Mouse (Mus musculus) limb, embryonic 11.5 days (tissue): ENCODE data around the gene Eomes. TPM values are rescaled to one million over a fixed set of nuclear protein-coding genes. Genes with fewer than 3 reads are reported as not detected.

ENCODE experiments used
- ATAC-seq: fragments of 200-750 bp; cut with Nextera tagmentation; 2 replicates; pipeline ENCODE4 v1.8.0; 2017; ENCODE audit warnings: low read depth; ENCODE audit not compliant: insufficient number of reproducible peaks, low FRiP score, low TSS enrichment
- DNase-seq: peaks from one replicate; pipeline ENCODE4 v3.0.0-alpha.2; 2015; ENCODE audit warnings: low spot score
- H3K27ac ChIP-seq: fragments of 300-500 bp; sonication (generic); replicated peaks from 2 replicates; pipeline ENCODE4 v1.5.1; 2014; ENCODE audit warnings: low read depth, mild to moderate bottlenecking, low read length
- H3K27me3 ChIP-seq: fragments of 300-500 bp; sonication (generic); 2 replicates; pipeline ENCODE4 v1.6.1; 2014; ENCODE audit warnings: mild to moderate bottlenecking, low read length, mixed read lengths; ENCODE audit not compliant: control insufficient read depth, insufficient read depth
- H3K36me3 ChIP-seq: fragments of 300-500 bp; sonication (generic); 2 replicates; pipeline ENCODE4 v1.6.1; 2014; ENCODE audit warnings: mild to moderate bottlenecking, low read length, moderate library complexity, mixed read lengths; ENCODE audit not compliant: control insufficient read depth, insufficient read depth
- H3K4me1 ChIP-seq: fragments of 300-500 bp; sonication (generic); 2 replicates; pipeline ENCODE4 v1.6.1; 2014; ENCODE audit warnings: low read length, mixed read lengths; ENCODE audit not compliant: control insufficient read depth, insufficient read depth
- H3K4me2 ChIP-seq: fragments of 300-500 bp; sonication (generic); 2 replicates; pipeline ENCODE4 v1.6.1; 2014; ENCODE audit warnings: low read depth, mild to moderate bottlenecking, moderate library complexity; ENCODE audit not compliant: severe bottlenecking
- H3K4me3 ChIP-seq: fragments of 300-500 bp; sonication (generic); 2 replicates; pipeline ENCODE4 v1.5.1; 2014; ENCODE audit warnings: low read depth, low read length
- H3K9ac ChIP-seq: fragments of 300-500 bp; sonication (generic); 2 replicates; pipeline ENCODE4 v1.6.1; 2014; ENCODE audit warnings: mild to moderate bottlenecking, low read length
- H3K9me3 ChIP-seq: fragments of 300-500 bp; sonication (generic); 2 replicates; pipeline ENCODE4 v1.6.1; 2016; ENCODE audit warnings: low read length; ENCODE audit not compliant: control insufficient read depth
- WGBS: fragments of 180-500 bp; shearing (Covaris S2); extraction: QIAGEN DNeasy Blood & Tissue Kit; methylation state at CpG from one replicate; pipeline ENCODE4 v1.1.7; 2014; 5-methylcytosine and 5-hydroxymethylcytosine counted together
- polyA plus RNA-seq: library from polyadenylated mRNA; unstranded; fragments of >200 nt; fragmentation: Nextera tagmentation; extraction: Ambion mirVana; gene quantifications from 2 replicates; pipeline ENCODE4 v1.2.1, GENCODE M21; 2014

Eomes gene
- polyA plus RNA-seq, 1 experiment from 2014 or later = 1.1 TPM

DNA sequence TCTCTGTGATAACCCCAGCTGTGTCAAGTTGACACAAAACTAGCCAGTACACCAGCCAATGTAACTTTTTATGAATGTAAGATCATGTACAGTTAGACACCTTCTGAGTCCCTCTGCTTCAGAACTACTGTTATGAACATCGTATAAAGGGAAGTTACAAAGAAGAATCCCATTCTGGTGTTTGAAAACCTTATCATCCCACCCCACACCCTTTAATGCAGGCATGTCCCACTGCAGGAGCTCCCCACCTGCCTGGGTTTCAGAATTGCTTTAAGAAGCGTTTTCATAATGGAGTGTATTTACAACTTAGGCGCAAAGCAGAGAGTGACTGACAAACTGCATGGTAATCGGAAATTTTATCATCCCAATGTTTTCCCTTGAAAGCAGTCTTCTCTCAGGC lies 13.2 kb downstream of the Eomes start:
- Histone ChIP-seq H3K27me3 (peaks cover 30% of the 10 kb centered on the region), H3K4me3 (no peak overlapping the region), H3K36me3 (no peaks in the 10 kb centered on the region), H3K9ac (no peak overlapping the region), H3K9me3 (no peaks in the 10 kb centered on the region), H3K27ac (no peak overlapping the region), H3K4me1 (peaks cover 12% of the 10 kb centered on the region; the same call in 1 of the 2 replicates), H3K4me2 (no peak overlapping the region)
- DNase-seq (no peak), ATAC-seq (no peak)
- WGBS = 93% methylated on average over 4 of the region's 4 CpGs

DNA sequence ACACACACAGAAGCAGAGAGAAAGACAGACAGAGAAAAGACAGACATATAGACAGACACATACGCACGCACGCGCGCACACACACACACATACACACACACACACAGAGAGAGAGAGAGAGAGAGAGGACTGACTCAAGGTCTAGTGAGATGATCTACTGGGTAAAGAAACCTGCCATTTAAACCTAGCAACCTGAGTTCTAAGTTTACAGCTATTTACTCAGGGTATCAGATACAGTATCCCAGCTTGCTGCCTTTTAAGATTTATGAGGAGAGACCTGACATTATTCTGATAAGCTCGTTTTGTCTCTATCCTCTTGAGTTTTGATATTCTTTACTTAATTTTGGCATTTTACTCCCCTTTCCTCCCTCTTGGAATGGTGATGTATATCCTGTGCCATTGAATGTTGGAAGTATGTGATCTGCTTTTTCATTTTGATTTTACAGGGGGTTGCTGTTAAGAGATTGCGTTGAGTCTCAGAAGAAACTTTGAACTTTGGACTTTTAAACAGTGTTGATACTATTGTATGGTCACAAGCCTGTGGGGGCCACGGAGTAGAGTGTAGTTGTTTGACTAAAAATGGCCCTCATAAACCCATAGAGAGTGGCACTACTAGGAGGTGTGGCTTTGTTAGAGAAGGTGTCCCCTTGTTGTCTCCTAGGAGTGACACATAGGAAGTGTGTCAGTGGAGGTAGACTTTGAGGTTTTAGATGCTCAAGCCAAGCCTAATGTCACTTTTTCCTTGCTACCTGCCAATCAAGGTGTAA lies 15.1 kb downstream of the Eomes start:
- Histone ChIP-seq H3K4me2 (no peak overlapping the region), H3K27ac (no peak overlapping the region), H3K9ac (no peak overlapping the region), H3K4me3 (no peak overlapping the region), H3K36me3 (no peaks in the 10 kb centered on the region), H3K9me3 (no peaks in the 10 kb centered on the region), H3K27me3 (peaks cover 11% of the 10 kb centered on the region), H3K4me1 (peaks cover 2% of the 10 kb centered on the region; the same call in 1 of the 2 replicates)
- no peak for ATAC-seq
- no peak for DNase-seq
- 93% methylated on average over 8 of the region's 8 CpGs for WGBS

DNA sequence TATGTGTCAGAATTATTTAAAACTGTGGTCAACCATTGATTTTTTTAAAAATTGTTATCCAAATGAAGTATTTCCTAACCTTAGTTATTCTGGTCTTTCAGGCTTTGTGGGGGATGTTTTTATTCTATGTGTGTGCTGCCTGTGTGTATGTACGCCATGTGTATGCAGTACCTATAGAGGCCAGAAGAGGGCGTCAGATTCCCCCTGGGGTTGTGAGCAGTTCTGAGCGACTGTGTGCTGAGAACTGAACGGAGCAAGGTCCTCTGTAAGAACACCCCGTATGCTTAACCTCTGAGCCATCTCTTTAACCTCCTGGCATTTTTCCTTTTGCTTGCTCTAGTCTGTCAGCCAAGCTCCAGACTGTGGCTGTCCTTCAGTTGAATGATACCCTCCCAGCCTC lies 16.1 kb downstream of the Eomes start:
- Histone ChIP-seq H3K4me3 (no peak overlapping the region), H3K36me3 (no peaks in the 10 kb centered on the region), H3K27me3 (peaks cover 2% of the 10 kb centered on the region; the same call in 1 of the 2 replicates), H3K4me1 (no peaks in the 10 kb centered on the region), H3K27ac (no peak overlapping the region), H3K4me2 (no peak overlapping the region), H3K9me3 (no peaks in the 10 kb centered on the region), H3K9ac (no peak overlapping the region)
- 85% methylated on average over 5 of the region's 5 CpGs for WGBS
- no peak for DNase-seq
- ATAC-seq = no peak

DNA sequence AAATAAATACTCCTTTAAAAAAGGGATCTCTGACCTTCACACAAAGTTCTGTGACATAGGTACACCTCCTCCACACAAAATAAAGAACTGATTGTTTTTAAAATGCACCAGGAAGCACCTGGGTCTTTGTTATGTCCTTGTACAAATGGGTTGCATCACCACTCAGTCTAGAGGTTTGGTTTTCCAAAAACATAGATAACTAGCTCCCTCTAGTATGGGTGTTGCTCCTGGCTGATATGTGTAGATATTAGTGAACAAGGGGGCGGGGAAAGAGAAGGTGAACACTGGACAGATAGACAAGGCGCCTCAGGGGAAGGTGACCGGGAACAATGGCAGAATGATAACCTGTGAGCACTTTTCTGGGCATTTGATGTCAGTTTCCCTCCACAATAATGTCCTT lies 17.9 kb downstream of the Eomes start:
- Histone ChIP-seq H3K27me3 (no peaks in the 10 kb centered on the region), H3K36me3 (no peaks in the 10 kb centered on the region), H3K9ac (no peak overlapping the region), H3K4me1 (no peaks in the 10 kb centered on the region), H3K9me3 (no peaks in the 10 kb centered on the region), H3K27ac (no peak overlapping the region), H3K4me2 (no peak overlapping the region), H3K4me3 (no peak overlapping the region)
- 90% methylated on average over 3 of the region's 3 CpGs for WGBS
- ATAC-seq (no peak), DNase-seq (no peak)

DNA sequence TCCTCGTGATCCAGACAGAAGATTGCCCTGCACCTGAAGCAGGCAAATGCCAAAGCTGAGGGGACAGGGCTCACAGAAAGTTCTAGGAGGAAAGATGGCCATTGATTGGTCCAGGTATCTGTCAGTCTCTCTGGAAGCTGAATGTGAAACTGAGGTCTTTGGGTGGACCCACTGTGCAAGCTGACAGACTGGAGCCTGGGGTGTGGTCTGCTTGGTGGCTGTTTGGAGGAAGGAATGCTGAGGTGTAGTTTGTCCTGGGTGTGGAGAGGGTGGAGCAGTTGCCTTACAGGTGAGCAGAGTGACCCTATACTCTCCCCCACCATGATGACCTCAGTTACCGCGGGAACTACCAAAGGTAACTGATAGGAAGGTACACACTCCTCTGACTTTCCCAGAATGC lies 18.9 kb downstream of the Eomes start:
- H3K36me3 ChIP-seq = no peaks in the 10 kb centered on the region
- no peak overlapping the region for H3K4me3 ChIP-seq
- no peaks in the 10 kb centered on the region for H3K27me3 ChIP-seq
- H3K9me3 ChIP-seq = no peaks in the 10 kb centered on the region
- 87% methylated on average over 3 of the region's 3 CpGs for WGBS
- H3K27ac ChIP-seq = no peak overlapping the region
- no peak for DNase-seq
- H3K9ac ChIP-seq = no peak overlapping the region
- no peak for ATAC-seq
- H3K4me2 ChIP-seq = no peak overlapping the region
- no peaks in the 10 kb centered on the region for H3K4me1 ChIP-seq

DNA sequence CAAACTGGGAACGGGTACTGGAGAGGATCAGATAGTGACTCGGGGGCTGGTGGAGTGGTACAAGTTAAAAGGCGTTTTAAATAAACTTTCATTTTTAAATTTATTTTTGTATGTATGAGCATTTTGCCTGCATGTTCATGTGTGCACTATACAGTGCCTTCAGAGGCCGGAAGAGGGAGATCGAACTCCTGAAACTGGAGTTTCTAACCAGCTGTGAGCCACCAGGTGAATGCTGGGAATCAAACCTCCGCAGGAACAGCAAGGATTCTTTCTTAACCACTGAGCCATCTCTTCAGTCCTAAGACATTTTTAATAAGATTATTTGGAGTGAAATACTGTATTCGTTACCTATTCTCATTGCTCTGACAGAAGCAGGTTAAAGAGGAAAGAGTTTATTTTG lies 20.0 kb downstream of the Eomes start:
- WGBS = 75% methylated on average over 7 of the region's 7 CpGs
- Histone ChIP-seq H3K9me3 (no peaks in the 10 kb centered on the region), H3K4me2 (no peak overlapping the region), H3K4me1 (no peaks in the 10 kb centered on the region), H3K9ac (no peak overlapping the region), H3K27me3 (no peaks in the 10 kb centered on the region), H3K4me3 (no peak overlapping the region), H3K27ac (no peak overlapping the region), H3K36me3 (no peaks in the 10 kb centered on the region)
- DNase-seq (no peak), ATAC-seq (no peak)

GRCm38 (mm10) chr9:118500963-118501362 lies 23.0 kb downstream of the Eomes start:
- ATAC-seq = no peak
- Histone ChIP-seq H3K4me3 (no peak overlapping the region), H3K27ac (no peak overlapping the region), H3K36me3 (no peaks in the 10 kb centered on the region), H3K4me1 (no peaks in the 10 kb centered on the region), H3K9me3 (no peaks in the 10 kb centered on the region), H3K27me3 (no peaks in the 10 kb centered on the region), H3K9ac (no peak overlapping the region), H3K4me2 (no peak overlapping the region)
- WGBS = 83% methylated on average over 6 of the region's 6 CpGs
- DNase-seq = no peak

DNA sequence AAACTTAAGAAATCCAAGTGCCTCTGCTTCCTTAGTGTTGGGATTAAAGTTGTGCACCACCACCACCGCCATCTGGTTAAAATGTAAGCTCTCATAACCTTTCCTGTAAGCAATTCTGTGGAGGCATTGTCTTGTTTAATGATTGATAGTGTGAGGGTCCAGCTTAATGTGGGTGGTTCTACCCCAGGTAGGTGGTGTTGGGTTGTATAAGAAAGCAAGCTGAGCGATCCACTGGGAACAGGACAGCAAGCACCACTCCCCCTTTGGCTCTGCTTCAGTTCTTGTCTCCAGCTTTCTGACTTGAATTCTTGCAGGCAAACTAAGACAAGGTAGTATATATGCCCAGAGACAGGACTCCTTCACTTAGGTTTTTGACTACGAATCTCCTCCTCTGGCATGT lies 26.6 kb downstream of the Eomes start:
- 89% methylated on average over 3 of the region's 3 CpGs for WGBS
- Histone ChIP-seq H3K9me3 (no peaks in the 10 kb centered on the region), H3K4me3 (no peak overlapping the region), H3K4me2 (no peak overlapping the region), H3K27me3 (no peaks in the 10 kb centered on the region), H3K36me3 (no peaks in the 10 kb centered on the region), H3K4me1 (peaks cover 7% of the 10 kb centered on the region; the same call in 1 of the 2 replicates), H3K9ac (no peak overlapping the region), H3K27ac (no peak overlapping the region)
- no peak for ATAC-seq
- DNase-seq = no peak

DNA sequence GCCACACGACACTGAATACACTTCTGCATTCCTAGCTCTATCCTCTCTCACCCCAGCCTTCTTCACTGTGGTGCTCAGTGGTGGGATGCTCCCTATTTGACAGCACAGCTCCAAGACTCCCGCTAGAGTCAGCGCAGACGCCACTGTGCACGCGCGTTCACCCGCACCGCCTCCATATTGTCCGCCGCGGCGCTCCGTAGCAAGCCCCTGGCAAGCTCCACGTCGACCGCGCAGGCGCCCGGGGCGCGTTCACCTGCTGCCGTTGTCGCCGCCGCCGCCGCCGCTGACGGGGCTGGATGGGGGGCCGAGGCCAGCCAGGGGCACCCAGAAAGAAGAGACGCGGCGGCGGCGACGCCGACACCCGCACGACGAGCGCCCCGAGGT lies 28.0 kb downstream of the Eomes start, which contains the start of gene Golga4:
Golga4 (plus strand) TSS at position 248 of the 384 bp plus-strand sequence.
- peak within 1 kb of the TSS; percentile 96 for H3K4me3 ChIP-seq
- H3K4me2 ChIP-seq = peak within 1 kb of the TSS; percentile 98
- ATAC-seq = peak; percentile 85
- H3K27me3 ChIP-seq = no peaks in the 10 kb centered on the region
- peaks cover 7% of the 10 kb centered on the region; the same call in 1 of the 2 replicates for H3K4me1 ChIP-seq
- WGBS = 1% methylated on average over 43 of the region's 43 CpGs
- H3K9me3 ChIP-seq = no peaks in the 10 kb centered on the region
- H3K9ac ChIP-seq = peak within 1 kb of the TSS; percentile 93
- H3K36me3 ChIP-seq = no peaks in the 10 kb centered on the region
- H3K27ac ChIP-seq = peak within 1 kb of the TSS; percentile 68; the same call in 1 of the 2 replicates
- peak; percentile 93 for DNase-seq
